Mouse (Mus musculus) liver, embryonic 12.5 days (tissue): Measurements from ENCODE around the gene Sema3a. TPM values are rescaled to one million over a fixed set of nuclear protein-coding genes. Genes with fewer than 3 reads are reported as not detected.

ENCODE experiments used
- ATAC-seq: fragments of 200-750 bp; cut with Nextera tagmentation; 2 replicates; pipeline ENCODE4 v1.8.0; 2017; ENCODE audit warnings: moderate number of reproducible peaks, mild to moderate bottlenecking, moderate library complexity
- H3K27ac ChIP-seq: fragments of 300-500 bp; sonication (generic); 2 replicates; pipeline ENCODE4 v1.5.1; 2016; ENCODE audit warnings: mild to moderate bottlenecking
- H3K27me3 ChIP-seq: fragments of 300-500 bp; sonication (generic); replicated peaks from 2 replicates; pipeline ENCODE4 v1.6.1; 2016; ENCODE audit warnings: mild to moderate bottlenecking, moderate library complexity
- H3K36me3 ChIP-seq: fragments of 300-500 bp; sonication (generic); 2 replicates; pipeline ENCODE4 v1.6.1; 2016; ENCODE audit warnings: mild to moderate bottlenecking, moderate library complexity
- H3K4me1 ChIP-seq: fragments of 300-500 bp; sonication (generic); 2 replicates; pipeline ENCODE4 v1.6.1; 2016
- H3K4me2 ChIP-seq: fragments of 300-500 bp; sonication (generic); 2 replicates; pipeline ENCODE4 v1.6.1; 2016; ENCODE audit warnings: mild to moderate bottlenecking, moderate library complexity
- H3K4me3 ChIP-seq: fragments of 300-500 bp; sonication (generic); 2 replicates; pipeline ENCODE4 v1.5.1; 2016; ENCODE audit warnings: mild to moderate bottlenecking, moderate library complexity
- H3K9ac ChIP-seq: fragments of 300-500 bp; sonication (generic); 2 replicates; pipeline ENCODE4 v1.6.1; 2016; ENCODE audit warnings: mild to moderate bottlenecking, moderate library complexity
- H3K9me3 ChIP-seq: fragments of 300-500 bp; sonication (generic); replicated peaks from 2 replicates; pipeline ENCODE4 v1.6.1; 2016; ENCODE audit warnings: mild to moderate bottlenecking, moderate library complexity
- WGBS: fragments of 180-500 bp; shearing (Covaris S2); methylation state at CpG from one replicate; pipeline ENCODE4 v1.1.7; 2016; ENCODE audit not compliant: insufficient replicate concordance; 5-methylcytosine and 5-hydroxymethylcytosine counted together
- polyA plus RNA-seq: library from polyadenylated mRNA; unstranded; fragments of >200 nt; fragmentation: Nextera tagmentation; extraction: Ambion mirVana; gene quantifications from 2 replicates; pipeline ENCODE4 v1.2.1, GENCODE M21; 2016

The Sema3a gene
- polyA plus RNA-seq, 1 experiment from 2014 or later, result 5.9 TPM

- Histone ChIP-seq H3K9me3 (no peaks in the 10 kb centered on the region), H3K4me1 (no peaks in the 10 kb centered on the region), H3K9ac (no peak overlapping the region), H3K27me3 (no peaks in the 10 kb centered on the region), H3K36me3 (no peaks in the 10 kb centered on the region), H3K4me2 (no peak overlapping the region), H3K27ac (no peak overlapping the region), H3K4me3 (no peak overlapping the region)
- ATAC-seq, result no peak
- 60% methylated on average over 2 of the region's 2 CpGs for WGBS
Measured at GRCm38 (mm10) chr5:13182186-13182585, 57.0 kb downstream of the Sema3a start.

GRCm38 (mm10) chr5:13197886-13198285 lies 72.7 kb downstream of the Sema3a start:
- no peak overlapping the region for H3K27ac ChIP-seq
- H3K9ac ChIP-seq, result no peak overlapping the region
- H3K36me3 ChIP-seq, result no peaks in the 10 kb centered on the region
- no peaks in the 10 kb centered on the region for H3K27me3 ChIP-seq
- no peak overlapping the region for H3K4me2 ChIP-seq
- 41% methylated on average over 3 of the region's 3 CpGs for WGBS
- no peaks in the 10 kb centered on the region for H3K9me3 ChIP-seq
- H3K4me1 ChIP-seq, result no peaks in the 10 kb centered on the region
- ATAC-seq, result no peak
- no peak overlapping the region for H3K4me3 ChIP-seq

GRCm38 (mm10) chr5:13199709-13200108 lies 74.5 kb downstream of the Sema3a start:
- Histone ChIP-seq H3K36me3 (no peaks in the 10 kb centered on the region), H3K9me3 (no peaks in the 10 kb centered on the region), H3K4me2 (no peak overlapping the region), H3K27me3 (no peaks in the 10 kb centered on the region), H3K4me1 (no peaks in the 10 kb centered on the region), H3K9ac (no peak overlapping the region), H3K27ac (no peak overlapping the region), H3K4me3 (no peak overlapping the region)
- no peak for ATAC-seq
- 70% methylated on average over 6 of the region's 6 CpGs for whole genome bisulfite sequencing

- ATAC-seq, result no peak
- H3K4me2 ChIP-seq, result no peak overlapping the region
- WGBS, result 48% methylated on average over 3 of the region's 3 CpGs
- no peak overlapping the region for H3K27ac ChIP-seq
- no peaks in the 10 kb centered on the region for H3K4me1 ChIP-seq
- H3K4me3 ChIP-seq, result no peak overlapping the region
- no peaks in the 10 kb centered on the region for H3K9me3 ChIP-seq
- no peak overlapping the region for H3K9ac ChIP-seq
- H3K36me3 ChIP-seq, result no peaks in the 10 kb centered on the region
- no peaks in the 10 kb centered on the region for H3K27me3 ChIP-seq
Measured at GRCm38 (mm10) chr5:13255353-13255752, 130.1 kb downstream of the Sema3a start.

- WGBS, result 30% methylated on average over 1 of the region's 1 CpGs
- ATAC-seq, result no peak
Measured at GRCm38 (mm10) chr5:13256321-13256720, 131.1 kb downstream of the Sema3a start.

GRCm38 (mm10) chr5:13263087-13263486 lies 137.9 kb downstream of the Sema3a start:
- no peak overlapping the region for H3K4me3 ChIP-seq
- no peaks in the 10 kb centered on the region for H3K4me1 ChIP-seq
- no peak overlapping the region for H3K4me2 ChIP-seq
- no peak for ATAC-seq
- H3K27me3 ChIP-seq, result no peaks in the 10 kb centered on the region
- no peaks in the 10 kb centered on the region for H3K36me3 ChIP-seq
- no peak overlapping the region for H3K9ac ChIP-seq
- H3K9me3 ChIP-seq, result no peaks in the 10 kb centered on the region
- WGBS, result 58% methylated on average over 2 of the region's 2 CpGs
- H3K27ac ChIP-seq, result no peak overlapping the region

More at GRCm38 (mm10) chr5:13256321-13256720, 131.1 kb downstream of the Sema3a start:
- Histone ChIP-seq H3K4me1 (no peaks in the 10 kb centered on the region), H3K27ac (no peak overlapping the region), H3K36me3 (no peaks in the 10 kb centered on the region), H3K9ac (no peak overlapping the region), H3K4me3 (no peak overlapping the region), H3K27me3 (no peaks in the 10 kb centered on the region), H3K4me2 (no peak overlapping the region), H3K9me3 (no peaks in the 10 kb centered on the region)

- Histone ChIP-seq H3K27me3 (no peaks in the 10 kb centered on the region), H3K4me2 (no peak overlapping the region), H3K27ac (no peak overlapping the region), H3K4me3 (no peak overlapping the region), H3K36me3 (no peaks in the 10 kb centered on the region), H3K9me3 (no peaks in the 10 kb centered on the region), H3K4me1 (no peaks in the 10 kb centered on the region), H3K9ac (no peak overlapping the region)
- 59% methylated on average over 3 of the region's 3 CpGs for WGBS
- no peak for ATAC-seq
Measured at GRCm38 (mm10) chr5:13263539-13263938, 138.3 kb downstream of the Sema3a start.

- H3K9me3 ChIP-seq, result no peaks in the 10 kb centered on the region
- H3K27me3 ChIP-seq, result no peaks in the 10 kb centered on the region
- no peak for ATAC-seq
- no peak overlapping the region for H3K4me2 ChIP-seq
- WGBS, result 78% methylated on average over 4 of the region's 4 CpGs
- no peaks in the 10 kb centered on the region for H3K36me3 ChIP-seq
- no peaks in the 10 kb centered on the region for H3K4me1 ChIP-seq
- H3K4me3 ChIP-seq, result no peak overlapping the region
- no peak overlapping the region for H3K27ac ChIP-seq
- H3K9ac ChIP-seq, result no peak overlapping the region
Measured at GRCm38 (mm10) chr5:13312667-13313066, 187.5 kb downstream of the Sema3a start.

- no peaks in the 10 kb centered on the region for H3K36me3 ChIP-seq
- 65% methylated on average over 6 of the region's 6 CpGs for WGBS
Measured at GRCm38 (mm10) chr5:13313977-13314376, 188.8 kb downstream of the Sema3a start.

GRCm38 (mm10) chr5:13318728-13319429 lies 193.7 kb downstream of the Sema3a start:
- Histone ChIP-seq H3K9ac (no peak overlapping the region), H3K27ac (no peak overlapping the region), H3K4me3 (no peak overlapping the region), H3K27me3 (no peaks in the 10 kb centered on the region), H3K9me3 (no peaks in the 10 kb centered on the region), H3K4me2 (no peak overlapping the region), H3K4me1 (no peaks in the 10 kb centered on the region), H3K36me3 (no peaks in the 10 kb centered on the region)
- no peak for ATAC-seq
- 48% methylated on average over 5 of the region's 5 CpGs for WGBS

More at GRCm38 (mm10) chr5:13313977-13314376, 188.8 kb downstream of the Sema3a start:
- no peaks in the 10 kb centered on the region for H3K9me3 ChIP-seq
- H3K27ac ChIP-seq, result no peak overlapping the region
- H3K4me1 ChIP-seq, result no peaks in the 10 kb centered on the region
- no peaks in the 10 kb centered on the region for H3K27me3 ChIP-seq
- H3K4me3 ChIP-seq, result no peak overlapping the region
- H3K9ac ChIP-seq, result no peak overlapping the region
- no peak for ATAC-seq
- no peak overlapping the region for H3K4me2 ChIP-seq

GRCm38 (mm10) chr5:13320138-13320537 lies 194.9 kb downstream of the Sema3a start:
- 71% methylated on average over 3 of the region's 3 CpGs for WGBS

GRCm38 (mm10) chr5:13327281-13327680 lies 202.1 kb downstream of the Sema3a start:
- Histone ChIP-seq H3K27ac (no peak overlapping the region), H3K4me1 (no peaks in the 10 kb centered on the region), H3K4me2 (no peak overlapping the region), H3K27me3 (no peaks in the 10 kb centered on the region), H3K36me3 (no peaks in the 10 kb centered on the region), H3K9ac (no peak overlapping the region), H3K9me3 (no peaks in the 10 kb centered on the region), H3K4me3 (no peak overlapping the region)
- ATAC-seq, result no peak
- 66% methylated on average over 5 of the region's 5 CpGs for WGBS

More at GRCm38 (mm10) chr5:13320138-13320537, 194.9 kb downstream of the Sema3a start:
- Histone ChIP-seq H3K4me3 (no peak overlapping the region), H3K9ac (no peak overlapping the region), H3K4me1 (no peaks in the 10 kb centered on the region), H3K27ac (no peak overlapping the region), H3K9me3 (no peaks in the 10 kb centered on the region), H3K4me2 (no peak overlapping the region), H3K36me3 (no peaks in the 10 kb centered on the region), H3K27me3 (no peaks in the 10 kb centered on the region)
- ATAC-seq, result no peak

- H3K27me3 ChIP-seq, result no peaks in the 10 kb centered on the region
- no peaks in the 10 kb centered on the region for H3K9me3 ChIP-seq
- 70% methylated on average over 2 of the region's 2 CpGs for WGBS
- H3K9ac ChIP-seq, result no peak overlapping the region
- H3K36me3 ChIP-seq, result no peaks in the 10 kb centered on the region
- H3K27ac ChIP-seq, result no peak overlapping the region
- ATAC-seq, result no peak
- no peaks in the 10 kb centered on the region for H3K4me1 ChIP-seq
- H3K4me2 ChIP-seq, result no peak overlapping the region
- H3K4me3 ChIP-seq, result no peak overlapping the region
Measured at GRCm38 (mm10) chr5:13331412-13331811, 206.2 kb downstream of the Sema3a start.
